Mouse (Mus musculus): ENCODE results near the gene Gab2. TPM values are rescaled to one million over a fixed set of nuclear protein-coding genes. Genes with fewer than 3 reads are reported as not detected.
A peak's percentile ranks its signal among the peaks of the same experiment; 100 is the strongest.

The Gab2 gene
- total and polyA plus RNA-seq, 2 experiments from 2014 or later, result 12.5 to 26.7 TPM

GRCm38 (mm10) chr7:97339623-97340022 lies 258.2 kb downstream of the Gab2 start:
- Histone ChIP-seq H3K9me3 (ENCODE audit: low read length) (no peaks in the 10 kb centered on the region), H3K4me2 (ENCODE audit: low read depth, low read length) (no peak overlapping the region), H3K4me1 (ENCODE audit: insufficient read depth, low read length) (no peaks in the 10 kb centered on the region), H3K9ac (replicated peaks; ENCODE audit: low read length) (no peak overlapping the region), H3K4me3 (ENCODE audit: low read length) (no peak overlapping the region), H3K27ac (no peak overlapping the region), H3K36me3 (ENCODE audit: insufficient read depth, low read length) (no peaks in the 10 kb centered on the region), H3K27me3 (ENCODE audit: insufficient read depth, low read length) (no peaks in the 10 kb centered on the region)
- no peak for DNase-seq (ENCODE audit: low spot score)
- WGBS, result 84% methylated on average over 7 of the region's 7 CpGs
- ATAC-seq, result no peak
- no peak for TF ChIP-seq CTCF (IDR thresholded peaks at IDR 0.05; ENCODE audit: low read depth)

GRCm38 (mm10) chr7:97340907-97341849 lies 259.8 kb downstream of the Gab2 start:
- DNase-seq (ENCODE audit: low spot score), result no peak
- no peak overlapping the region for H3K4me2 ChIP-seq (ENCODE audit: low read depth, low read length)
- no peak for ATAC-seq
- no peaks in the 10 kb centered on the region for H3K36me3 ChIP-seq (ENCODE audit: insufficient read depth, low read length)
- no peaks in the 10 kb centered on the region for H3K4me1 ChIP-seq (ENCODE audit: insufficient read depth, low read length)
- WGBS, result 66% methylated on average over 18 of the region's 18 CpGs
- no peak overlapping the region for H3K27ac ChIP-seq
- H3K4me3 ChIP-seq (ENCODE audit: low read length), result no peak overlapping the region
- H3K27me3 ChIP-seq (ENCODE audit: insufficient read depth, low read length), result no peaks in the 10 kb centered on the region
- no peaks in the 10 kb centered on the region for H3K9me3 ChIP-seq (ENCODE audit: low read length)
- no peak overlapping the region for H3K9ac ChIP-seq (replicated peaks; ENCODE audit: low read length)
- no peak for TF ChIP-seq CTCF (IDR thresholded peaks at IDR 0.05; ENCODE audit: low read depth)

- Histone ChIP-seq H3K36me3 (ENCODE audit: insufficient read depth, low read length) (no peaks in the 10 kb centered on the region), H3K4me1 (ENCODE audit: insufficient read depth, low read length) (no peaks in the 10 kb centered on the region), H3K4me2 (ENCODE audit: low read depth, low read length) (no peak overlapping the region), H3K27ac (no peak overlapping the region), H3K9me3 (ENCODE audit: low read length) (no peaks in the 10 kb centered on the region), H3K4me3 (ENCODE audit: low read length) (no peak overlapping the region), H3K27me3 (ENCODE audit: insufficient read depth, low read length) (no peaks in the 10 kb centered on the region), H3K9ac (replicated peaks; ENCODE audit: low read length) (no peak overlapping the region)
- no peak for TF ChIP-seq CTCF (IDR thresholded peaks at IDR 0.05; ENCODE audit: low read depth)
- DNase-seq (ENCODE audit: low spot score) (no peak), ATAC-seq (no peak)
- WGBS, result 85% methylated on average over 2 of the region's 2 CpGs
These were observed 261.6 kb downstream of the Gab2 start for GRCm38 (mm10) chr7:97342961-97343360.

- Histone ChIP-seq H3K9ac (replicated peaks; ENCODE audit: low read length) (no peak overlapping the region), H3K36me3 (ENCODE audit: insufficient read depth, low read length) (no peaks in the 10 kb centered on the region), H3K4me1 (ENCODE audit: insufficient read depth, low read length) (no peaks in the 10 kb centered on the region), H3K27ac (peak overlapping the region; percentile 37; the same call in 1 of the 2 replicates), H3K4me2 (ENCODE audit: low read depth, low read length) (no peak overlapping the region), H3K4me3 (ENCODE audit: low read length) (no peak overlapping the region), H3K27me3 (ENCODE audit: insufficient read depth, low read length) (no peaks in the 10 kb centered on the region), H3K9me3 (ENCODE audit: low read length) (no peaks in the 10 kb centered on the region)
- ATAC-seq (no peak), DNase-seq (ENCODE audit: low spot score) (no peak)
- TF ChIP-seq CTCF (IDR thresholded peaks at IDR 0.05; ENCODE audit: low read depth), result no peak
- 78% methylated on average over 2 of the region's 2 CpGs for WGBS
These were observed 263.3 kb downstream of the Gab2 start for GRCm38 (mm10) chr7:97344655-97345054.

GRCm38 (mm10) chr7:97345229-97345871 lies 264.0 kb downstream of the Gab2 start:
- ATAC-seq (peak; percentile 85), DNase-seq (ENCODE audit: low spot score) (peak; percentile 69)
- no peak for TF ChIP-seq CTCF (IDR thresholded peaks at IDR 0.05; ENCODE audit: low read depth)
- H3K36me3 ChIP-seq (ENCODE audit: insufficient read depth, low read length), result no peaks in the 10 kb centered on the region
- H3K4me3 ChIP-seq (ENCODE audit: low read length), result no peak overlapping the region
- WGBS, result 37% methylated on average over 10 of the region's 10 CpGs
- H3K4me2 ChIP-seq (ENCODE audit: low read depth, low read length), result no peak overlapping the region
- no peaks in the 10 kb centered on the region for H3K4me1 ChIP-seq (ENCODE audit: insufficient read depth, low read length)
- no peaks in the 10 kb centered on the region for H3K9me3 ChIP-seq (ENCODE audit: low read length)
- no peaks in the 10 kb centered on the region for H3K27me3 ChIP-seq (ENCODE audit: insufficient read depth, low read length)
- H3K9ac ChIP-seq (replicated peaks; ENCODE audit: low read length), result no peak overlapping the region
- peak overlapping the region; percentile 37 for H3K27ac ChIP-seq

GRCm38 (mm10) chr7:97346111-97346821 lies 264.9 kb downstream of the Gab2 start:
- Histone ChIP-seq H3K4me3 (ENCODE audit: low read length) (no peak overlapping the region), H3K9ac (replicated peaks; ENCODE audit: low read length) (no peak overlapping the region), H3K36me3 (ENCODE audit: insufficient read depth, low read length) (no peaks in the 10 kb centered on the region), H3K9me3 (ENCODE audit: low read length) (no peaks in the 10 kb centered on the region), H3K27me3 (ENCODE audit: insufficient read depth, low read length) (no peaks in the 10 kb centered on the region), H3K4me2 (ENCODE audit: low read depth, low read length) (no peak overlapping the region), H3K4me1 (ENCODE audit: insufficient read depth, low read length) (0 out of 2 replicates have a peak, but pooled peaks cover 2% of the 10 kb centered on the region), H3K27ac (peak overlapping the region; percentile 37)
- DNase-seq (ENCODE audit: low spot score) (no peak), ATAC-seq (no peak)
- WGBS, result 63% methylated on average over 9 of the region's 9 CpGs
- no peak for TF ChIP-seq CTCF (IDR thresholded peaks at IDR 0.05; ENCODE audit: low read depth)

Measured in hindbrain, postnatal 0 days (tissue).